Mouse (Mus musculus) kidney, postnatal 36 days (tissue): ENCODE results near the gene Jarid2.

Experiments used
- DNase-seq, 2 experiments: peaks; one replicate each; pipeline ENCODE4 v3.0.0; 2021 to 2022; ENCODE audit warnings: mixed read lengths in 2 of 2

The Jarid2 gene

DNA sequence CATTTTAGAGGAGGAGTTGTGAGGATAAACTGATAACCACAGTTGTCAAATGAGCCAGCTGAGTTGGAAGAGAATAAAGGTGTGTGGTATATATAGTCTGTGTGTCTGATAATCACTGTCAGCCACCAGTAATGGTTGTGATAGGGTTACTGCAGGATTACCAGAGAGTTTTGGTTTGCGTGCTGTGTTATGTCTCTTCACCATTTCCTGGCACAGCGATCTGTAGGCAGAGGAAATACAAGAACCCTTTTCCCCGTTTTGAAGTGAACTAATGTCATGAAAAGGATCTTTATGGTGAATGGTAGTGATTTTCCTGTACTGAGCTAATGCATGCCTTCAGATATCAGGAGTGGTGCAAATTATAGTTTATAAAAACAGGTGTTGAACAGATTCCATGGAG is 122.8 kb downstream of the Jarid2 start:
- DNase-seq: no peak

DNA sequence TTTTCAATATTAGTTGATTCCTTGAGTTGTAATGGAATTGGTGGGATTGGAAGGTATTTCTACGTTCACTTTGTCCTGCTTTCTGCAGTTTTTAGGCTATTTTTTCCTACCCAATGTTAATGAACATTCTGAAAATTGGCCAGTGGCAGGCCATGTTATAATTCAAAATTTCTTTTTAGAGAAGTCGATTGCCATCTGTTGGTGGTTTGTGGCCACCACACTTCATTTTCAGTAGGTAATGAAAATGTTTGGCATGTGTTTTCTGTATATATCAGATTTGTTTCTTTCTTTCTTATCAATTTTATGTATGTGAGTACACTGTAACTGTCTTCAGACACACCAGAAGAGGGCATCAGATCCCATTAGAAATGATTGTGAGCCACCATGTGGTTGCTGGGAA is 136.3 kb downstream of the Jarid2 start:
- no peak for DNase-seq

DNA sequence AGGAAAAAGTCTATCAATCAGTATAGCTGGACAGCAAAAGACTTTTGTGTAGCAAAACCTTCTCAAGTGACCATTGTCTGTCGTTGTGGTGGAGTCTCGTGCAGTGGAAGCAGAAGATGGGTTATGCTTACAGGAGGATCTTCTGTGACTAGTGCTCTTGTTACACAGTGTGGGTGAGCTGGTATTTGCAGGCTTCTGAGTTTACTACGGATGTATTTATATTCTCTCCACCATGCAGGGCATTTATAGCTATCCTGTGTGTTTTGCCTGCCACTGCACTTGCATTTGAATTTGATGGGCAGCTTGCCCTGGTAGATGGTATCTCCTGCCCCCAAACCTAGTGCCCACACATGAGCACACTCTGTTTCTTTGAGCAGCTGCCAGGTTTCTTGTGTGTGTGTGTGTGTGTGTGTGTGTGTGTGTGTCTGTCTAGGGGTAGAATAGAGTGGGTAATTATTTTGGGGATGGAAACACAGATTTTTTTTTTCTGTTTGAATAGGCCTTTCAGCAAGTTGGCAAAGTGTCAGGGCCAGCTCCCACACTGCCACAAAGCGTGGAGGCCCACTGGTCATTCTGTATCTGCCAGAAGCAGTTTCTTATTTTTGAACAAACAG is 138.9 kb downstream of the Jarid2 start:
- DNase-seq: peak; percentile 22

DNA sequence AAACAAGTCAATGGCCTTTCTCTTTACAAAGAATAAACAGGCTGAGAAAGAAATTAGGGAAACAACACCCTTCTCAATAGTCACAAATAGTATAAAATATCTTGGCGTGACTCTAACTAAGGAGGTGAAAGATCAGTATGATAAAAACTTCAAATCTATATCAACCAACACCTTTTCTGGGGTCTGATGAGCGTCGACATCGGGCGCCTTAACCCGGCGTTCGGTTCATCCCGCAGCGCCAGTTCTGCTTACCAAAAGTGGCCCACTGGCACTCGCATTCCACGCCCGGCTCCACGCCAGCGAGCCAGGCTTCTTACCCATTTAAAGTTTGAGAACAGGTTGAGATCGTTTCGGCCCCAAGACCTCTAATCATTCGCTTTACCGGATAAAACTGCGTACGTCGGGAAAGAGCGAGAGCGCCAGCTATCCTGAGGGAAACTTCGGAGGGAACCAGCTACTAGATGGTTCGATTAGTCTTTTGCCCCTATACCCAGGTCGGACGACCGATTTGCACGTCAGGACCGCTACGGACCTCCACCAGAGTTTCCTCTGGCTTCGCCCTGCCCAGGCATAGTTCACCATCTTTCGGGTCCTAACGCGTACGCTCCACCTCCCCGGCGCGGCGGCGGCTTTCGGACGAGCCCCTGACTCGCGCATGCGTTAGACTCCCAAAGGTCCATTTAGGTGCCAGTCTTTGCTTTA is 140.3 kb downstream of the Jarid2 start:
- peak; percentile 91 to 97 for DNase-seq

DNA sequence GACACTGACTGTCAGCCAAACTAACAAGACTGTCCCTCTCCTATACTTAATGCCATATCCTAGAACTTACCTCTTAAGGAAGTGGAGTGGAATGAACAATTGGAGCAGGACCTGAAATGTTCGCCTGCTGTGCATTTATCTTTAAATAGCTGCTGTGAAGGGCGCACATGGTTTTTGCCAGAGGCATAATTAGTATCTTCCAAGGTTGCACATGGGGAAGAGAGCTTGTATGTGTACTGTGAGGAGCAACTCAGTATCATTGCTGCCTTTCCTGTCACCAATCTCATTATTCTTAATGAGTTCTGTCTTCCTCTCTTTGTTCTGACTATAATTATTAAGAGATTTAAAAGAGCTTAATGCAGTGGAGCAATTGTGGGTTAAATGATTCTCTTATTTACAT is 147.5 kb downstream of the Jarid2 start:
- no peak for DNase-seq

DNA sequence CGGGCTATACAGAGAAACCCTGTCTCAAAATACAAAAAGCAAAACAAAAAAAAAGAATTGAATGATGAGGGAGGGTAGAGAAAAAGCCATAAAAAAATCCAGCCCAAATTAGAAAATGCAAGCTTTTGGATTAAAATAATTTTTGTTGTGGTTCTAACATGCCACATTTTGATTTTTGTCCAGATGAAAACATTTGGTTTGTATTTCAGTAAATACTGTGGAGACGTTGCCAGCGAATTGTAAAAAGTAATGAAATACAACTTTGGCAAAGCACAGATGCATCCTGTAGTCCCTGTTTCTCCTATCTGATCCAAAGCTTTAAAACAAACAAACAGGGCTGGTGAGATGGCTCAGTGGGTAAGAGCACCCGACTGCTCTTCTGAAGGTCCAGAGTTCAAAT is 151.7 kb downstream of the Jarid2 start:
- no peak for DNase-seq

DNA sequence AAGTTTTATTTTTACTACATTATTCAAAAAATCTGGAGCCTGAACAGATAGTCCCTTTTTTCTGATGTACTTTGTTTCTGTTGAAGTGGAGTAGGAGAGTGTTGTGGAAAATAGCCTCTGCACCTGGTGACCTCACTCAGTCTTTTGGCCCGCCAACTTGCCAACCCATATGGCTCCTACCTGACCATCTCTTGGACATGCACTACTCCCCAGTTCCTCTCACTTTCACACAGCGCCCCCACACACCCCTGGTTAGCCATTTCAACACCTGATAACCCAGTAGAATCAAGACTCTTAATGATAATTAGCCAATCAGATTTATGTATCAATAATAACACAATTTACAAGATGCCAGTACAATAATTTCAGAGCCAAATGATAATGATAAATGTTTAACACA is 156.9 kb downstream of the Jarid2 start:
- DNase-seq: no peak

DNA sequence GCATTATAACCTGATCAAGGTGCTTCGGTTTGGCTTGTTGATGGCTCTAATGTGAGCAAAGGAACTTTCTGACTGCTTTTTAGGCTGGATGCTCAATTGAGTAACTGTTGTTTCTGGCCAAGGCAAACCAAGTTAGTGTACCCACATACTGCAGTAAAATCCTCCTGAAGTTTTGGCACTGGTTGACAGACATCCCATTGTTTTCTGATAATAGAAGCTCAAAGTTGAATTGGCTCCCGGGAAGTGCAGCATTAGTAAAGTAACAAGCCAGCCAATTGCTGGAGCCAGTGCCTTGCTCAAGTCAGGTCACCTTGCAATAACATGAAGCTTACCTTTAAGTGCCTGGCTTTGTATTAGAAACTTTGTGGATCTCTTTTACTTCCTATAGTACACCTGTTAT is 161.3 kb downstream of the Jarid2 start:
- DNase-seq: no peak

DNA sequence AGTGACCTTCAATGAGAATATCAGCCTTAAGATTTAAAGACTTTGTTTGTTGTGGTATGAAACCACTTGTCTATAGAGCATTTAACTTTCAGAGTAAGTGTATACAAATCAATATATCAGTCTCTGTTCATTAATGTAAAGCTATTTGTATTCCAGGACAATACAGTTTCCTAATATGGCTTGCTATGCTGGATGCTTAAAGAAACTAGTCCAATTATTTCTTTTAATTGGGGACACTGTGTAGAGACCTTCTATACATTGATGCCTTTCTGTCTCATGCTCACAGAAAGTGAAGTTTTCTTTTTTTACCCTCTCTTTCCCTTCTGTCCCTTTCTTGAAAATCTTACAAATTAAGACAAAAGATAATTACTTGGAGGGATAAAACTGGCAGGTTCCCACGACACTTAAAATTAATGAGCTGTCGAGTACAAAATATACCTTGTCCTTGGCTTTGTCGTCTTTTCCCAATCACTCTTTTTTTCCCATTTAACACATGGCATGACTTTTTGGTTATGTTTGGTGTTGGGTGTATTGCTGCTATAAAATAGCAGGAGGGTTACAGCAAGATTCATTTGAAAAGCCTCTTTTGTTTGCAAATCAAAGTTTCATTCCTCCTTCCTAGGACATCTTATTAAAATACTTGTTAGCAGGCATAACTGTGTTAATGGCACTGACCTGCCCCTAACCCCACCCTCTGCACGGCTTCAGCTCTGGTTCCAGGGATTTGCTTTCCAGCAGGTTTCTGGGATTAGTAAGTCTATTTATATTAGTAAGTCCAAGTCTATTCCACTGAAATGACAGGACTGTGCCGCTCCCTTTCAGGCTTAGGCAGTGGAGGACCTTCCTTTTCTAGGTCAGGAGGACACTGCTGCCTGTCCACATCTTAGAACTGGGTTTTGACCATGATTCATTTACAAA is 162.8 kb downstream of the Jarid2 start:
- DNase-seq: no peak

DNA sequence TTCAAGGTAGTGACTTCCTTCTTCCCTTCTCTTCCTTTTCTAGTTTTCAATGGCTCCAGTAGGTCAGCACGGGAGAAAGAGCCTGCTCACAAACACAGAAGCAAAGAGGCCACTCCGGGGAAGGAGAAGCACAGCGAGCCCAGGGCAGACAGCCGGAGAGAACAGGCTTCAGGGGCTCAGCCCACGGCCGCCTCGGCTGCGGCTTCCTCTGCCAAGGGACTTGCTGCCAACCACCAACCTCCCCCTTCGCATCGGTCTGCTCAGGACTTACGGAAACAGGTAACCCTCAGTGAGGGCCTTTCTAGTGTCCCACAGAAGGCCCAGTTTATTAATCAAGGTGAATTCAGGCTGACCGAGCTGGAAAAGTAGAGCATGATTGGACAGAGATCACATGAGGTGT is 166.9 kb downstream of the Jarid2 start:
- no peak for DNase-seq

DNA sequence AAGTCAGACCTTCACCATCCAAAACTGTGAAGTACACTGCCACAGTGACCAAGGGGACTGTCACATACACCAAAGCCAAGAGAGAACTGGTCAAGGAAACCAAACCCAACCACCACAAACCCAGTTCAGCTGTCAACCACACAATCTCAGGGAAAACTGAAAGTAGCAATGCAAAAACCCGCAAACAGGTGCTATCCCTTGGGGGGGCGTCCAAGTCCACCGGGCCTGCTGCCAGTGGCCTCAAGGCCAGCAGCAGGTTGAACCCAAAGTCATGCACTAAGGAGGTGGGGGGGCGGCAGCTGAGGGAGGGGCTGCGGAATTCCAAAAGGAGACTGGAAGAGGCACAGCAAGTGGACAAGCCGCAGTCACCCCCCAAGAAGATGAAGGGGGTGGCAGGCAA is 173.0 kb downstream of the Jarid2 start:
- DNase-seq: no peak

DNA sequence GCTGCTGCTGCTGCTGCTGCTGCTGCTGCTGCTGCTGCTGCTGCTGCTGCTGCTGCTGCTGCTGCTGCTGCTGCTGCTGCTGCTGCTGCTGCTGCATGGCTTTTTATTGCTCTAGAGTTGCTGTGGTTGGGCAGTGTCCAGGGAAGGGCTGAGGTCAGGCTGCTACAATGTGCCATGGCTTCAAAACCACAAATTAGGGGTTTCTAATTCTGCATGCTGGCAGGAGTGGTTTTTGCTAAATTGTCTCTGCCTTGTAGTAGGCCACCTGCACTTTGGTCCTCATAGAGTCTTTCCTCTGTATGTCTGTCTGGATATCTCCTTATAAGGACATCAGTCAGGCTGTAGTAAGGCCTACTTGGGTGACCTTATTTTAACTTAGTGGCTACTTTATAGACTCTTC is 174.1 kb downstream of the Jarid2 start:
- DNase-seq: no peak

DNA sequence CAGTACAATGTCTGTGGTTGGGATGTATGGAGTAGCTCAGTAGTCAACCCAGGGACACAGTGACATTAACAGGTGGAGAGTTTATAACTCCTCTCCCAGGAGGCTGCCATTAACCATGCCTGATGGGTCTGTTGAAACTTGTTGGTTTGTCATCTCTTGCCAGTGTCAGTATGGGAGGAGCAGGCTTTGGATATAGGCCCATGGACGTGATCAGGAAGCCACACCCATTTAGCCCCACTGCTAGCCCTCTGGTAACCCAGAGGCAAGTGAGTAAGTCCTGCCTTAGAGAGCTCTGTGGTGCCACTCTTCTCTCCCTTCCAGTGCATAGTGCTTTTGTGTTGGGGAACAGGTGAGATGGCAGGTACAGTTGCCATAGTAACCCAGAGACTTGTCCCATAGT is 175.0 kb downstream of the Jarid2 start:
- DNase-seq: no peak

DNA sequence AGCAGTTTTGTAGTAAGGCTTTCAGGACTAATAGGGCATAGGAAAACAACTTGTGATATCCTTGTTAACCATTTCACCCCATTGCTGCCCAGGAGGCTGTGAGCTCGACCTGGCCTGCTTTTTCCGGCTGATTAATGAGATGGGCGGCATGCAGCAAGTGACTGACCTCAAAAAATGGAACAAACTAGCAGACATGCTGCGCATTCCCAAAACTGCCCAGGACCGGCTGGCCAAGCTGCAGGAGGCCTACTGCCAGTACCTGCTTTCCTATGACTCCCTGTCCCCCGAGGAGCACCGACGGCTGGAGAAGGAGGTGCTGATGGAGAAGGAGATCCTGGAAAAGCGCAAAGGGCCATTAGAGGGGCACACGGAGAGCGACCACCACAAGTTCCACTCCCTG is 176.9 kb downstream of the Jarid2 start:
- peak; percentile 69 to 80 for DNase-seq

DNA sequence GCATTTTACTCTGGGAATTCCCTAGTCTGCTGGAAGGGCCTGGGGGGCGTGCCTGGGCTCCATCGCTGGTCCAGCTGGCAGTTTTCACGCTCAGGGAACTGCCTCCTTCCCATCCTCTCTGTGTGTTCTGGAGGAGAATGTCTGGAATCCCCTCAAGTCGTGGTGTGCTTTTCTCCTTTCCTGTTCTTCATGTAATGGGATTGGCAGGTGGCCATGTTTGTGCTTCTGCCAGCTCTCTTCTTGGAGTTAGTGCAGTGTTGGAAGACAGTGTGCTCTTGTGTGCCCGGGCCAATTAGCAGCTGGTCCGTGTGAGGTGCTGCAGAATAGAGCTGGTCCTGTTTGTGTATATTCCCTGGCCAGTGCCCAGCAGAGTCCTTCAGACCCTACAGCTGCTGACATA is 178.4 kb downstream of the Jarid2 start:
- DNase-seq: peak; percentile 86

DNA sequence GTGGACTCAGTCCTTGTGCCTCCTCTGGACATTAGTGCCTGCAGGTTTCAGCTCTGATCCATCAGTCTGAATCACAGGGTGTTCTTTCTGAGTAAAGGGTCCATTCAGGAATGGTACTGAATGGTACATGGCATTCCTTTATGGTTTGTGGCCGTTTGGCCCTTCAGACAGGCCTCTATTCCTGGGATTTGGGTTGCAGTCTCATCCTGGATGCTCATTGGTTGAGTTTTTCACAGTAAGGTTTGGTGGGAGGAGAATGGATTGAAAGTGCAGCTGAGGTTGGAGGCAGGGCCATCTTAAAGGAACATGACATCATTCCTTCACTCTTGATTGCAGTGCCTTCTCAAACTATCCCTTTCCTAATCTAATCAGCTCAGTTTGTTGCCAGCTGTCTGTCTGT is 179.5 kb downstream of the Jarid2 start:
- no peak for DNase-seq

DNA sequence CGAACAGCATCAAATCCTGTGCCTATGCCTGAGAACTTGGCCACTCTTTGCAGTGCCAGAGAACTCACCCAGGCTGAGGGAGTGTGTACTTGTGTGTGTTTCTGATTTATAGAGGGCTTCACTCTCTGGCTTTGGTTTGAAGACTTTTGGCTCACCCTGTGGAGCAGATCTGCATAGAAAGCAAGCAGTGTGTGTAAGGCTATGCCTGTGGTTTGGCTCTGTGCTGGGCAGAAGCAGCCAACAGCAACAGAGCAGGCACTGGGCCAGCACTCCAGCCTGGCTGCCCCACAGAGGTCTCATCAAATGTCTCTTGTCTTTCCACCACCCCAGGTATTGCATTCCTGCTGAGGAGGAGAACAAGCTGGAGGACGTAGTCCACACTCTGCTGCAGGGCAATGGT is 183.6 kb downstream of the Jarid2 start:
- peak; percentile 61 to 80 for DNase-seq

DNA sequence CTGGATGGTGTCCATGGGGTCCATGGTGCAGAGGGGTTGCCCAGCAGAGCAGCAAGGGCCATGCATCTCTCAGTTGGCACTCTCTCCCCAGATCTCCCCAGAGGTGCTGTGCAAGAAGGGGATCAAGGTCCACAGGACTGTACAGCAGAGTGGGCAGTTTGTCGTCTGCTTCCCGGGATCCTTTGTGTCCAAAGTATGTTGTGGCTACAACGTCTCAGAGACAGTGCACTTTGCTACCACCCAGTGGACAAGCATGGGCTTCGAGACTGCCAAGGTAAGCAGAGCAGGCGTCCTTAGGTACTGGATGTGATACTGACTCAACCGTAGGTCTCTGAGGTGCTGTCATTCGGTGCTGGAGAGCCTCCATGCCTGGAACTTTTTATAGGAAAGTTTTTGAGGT is 184.3 kb downstream of the Jarid2 start:
- peak; percentile 71 to 78 for DNase-seq

DNA sequence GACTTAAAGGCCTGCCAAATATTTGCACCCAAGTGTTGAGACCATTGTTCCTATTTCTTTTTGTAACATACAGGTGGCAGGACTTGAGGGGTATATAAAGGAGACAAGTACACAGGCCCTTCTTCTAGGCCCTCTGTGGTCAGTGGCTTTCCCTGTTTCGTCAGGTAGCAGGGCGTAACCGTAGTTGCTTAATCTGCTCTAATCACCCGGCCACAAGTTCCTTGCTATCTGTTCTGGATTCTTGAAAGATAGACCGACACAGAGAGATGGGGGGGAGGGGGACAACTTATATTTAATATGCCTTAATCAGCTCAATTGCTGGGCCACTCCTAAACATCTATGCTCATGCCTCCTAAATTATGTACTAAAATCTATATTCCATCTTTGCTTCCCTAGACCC is 186.1 kb downstream of the Jarid2 start:
- no peak for DNase-seq

DNA sequence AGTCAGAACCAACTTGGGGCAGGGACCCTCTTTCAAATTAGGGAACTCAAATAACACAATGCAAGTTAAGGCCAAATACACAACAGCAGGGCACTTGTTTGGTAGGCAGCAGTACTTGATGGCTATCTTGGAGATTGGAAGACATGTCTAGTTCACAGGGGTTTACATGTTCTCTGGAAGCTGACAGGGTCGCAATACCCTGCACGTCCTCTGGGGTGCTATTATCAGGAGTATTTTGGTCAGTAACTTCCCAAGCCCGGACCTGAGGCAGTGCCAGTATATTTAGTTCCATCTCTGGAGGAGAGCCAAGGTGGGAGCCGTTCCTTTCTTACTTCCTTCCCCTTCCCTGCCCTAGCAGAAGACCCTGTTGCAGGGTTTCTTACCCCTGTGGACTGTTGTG is 186.7 kb downstream of the Jarid2 start:
- peak in 1 of 2 experiments; percentile 60 for DNase-seq

DNA sequence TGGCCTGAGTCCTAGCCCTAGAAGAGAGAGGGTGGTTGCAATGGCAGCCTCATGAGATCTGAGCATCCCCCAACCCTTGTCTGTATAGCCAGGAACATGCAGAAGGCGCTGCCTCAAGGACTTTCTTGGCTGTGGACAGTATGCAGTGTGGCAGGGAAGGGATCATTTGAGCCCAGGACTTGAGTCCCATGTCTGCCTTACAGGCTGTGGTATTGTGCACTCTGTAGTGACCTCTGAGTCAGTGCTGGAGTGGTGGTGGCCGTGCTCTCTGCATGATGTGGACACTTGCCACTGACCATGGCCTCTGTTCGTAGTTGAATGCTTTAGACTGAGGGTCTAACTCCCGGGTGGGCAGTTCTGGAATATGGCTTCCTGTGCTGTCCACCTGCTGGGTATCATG is 187.9 kb downstream of the Jarid2 start:
- DNase-seq: no peak

DNA sequence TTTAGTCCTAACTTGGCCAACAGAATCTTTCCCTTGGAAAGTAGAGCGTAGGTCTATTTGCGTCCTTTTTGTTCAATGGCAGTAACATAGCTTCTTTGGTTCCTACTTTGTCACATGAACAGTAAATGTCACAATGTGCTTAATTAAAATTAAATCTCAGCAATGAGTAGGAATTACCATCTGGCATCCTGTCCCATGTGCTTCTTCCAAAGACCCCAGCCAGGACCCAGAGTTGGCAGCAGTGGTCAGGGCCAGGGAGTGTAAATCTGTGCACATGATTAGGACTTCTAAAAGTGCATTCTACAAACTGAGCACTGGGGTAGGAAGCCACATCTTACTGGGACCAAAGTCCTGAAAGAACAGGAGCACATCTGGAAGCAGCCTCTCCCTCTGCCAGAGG is 189.0 kb downstream of the Jarid2 start:
- no peak for DNase-seq

DNA sequence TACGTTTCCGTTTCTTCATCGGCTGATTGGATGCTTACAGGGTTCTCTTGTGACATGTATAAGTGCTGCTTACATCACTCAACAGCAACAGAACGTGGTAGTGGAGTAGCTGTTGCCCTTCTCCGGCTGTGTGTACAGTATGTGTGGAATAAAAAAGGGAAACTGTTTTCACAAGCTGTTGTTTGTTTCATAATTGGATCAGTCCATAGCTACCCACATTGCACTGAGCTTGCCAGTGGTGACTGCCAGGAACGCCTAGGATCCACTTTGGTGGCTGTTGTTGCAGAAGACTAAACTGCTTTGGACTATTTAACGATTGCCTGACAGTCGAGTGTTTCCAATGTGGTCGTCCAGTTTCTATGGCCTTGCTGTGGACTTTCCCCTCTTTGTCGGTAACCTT is 191.8 kb downstream of the Jarid2 start:
- no peak for DNase-seq

DNA sequence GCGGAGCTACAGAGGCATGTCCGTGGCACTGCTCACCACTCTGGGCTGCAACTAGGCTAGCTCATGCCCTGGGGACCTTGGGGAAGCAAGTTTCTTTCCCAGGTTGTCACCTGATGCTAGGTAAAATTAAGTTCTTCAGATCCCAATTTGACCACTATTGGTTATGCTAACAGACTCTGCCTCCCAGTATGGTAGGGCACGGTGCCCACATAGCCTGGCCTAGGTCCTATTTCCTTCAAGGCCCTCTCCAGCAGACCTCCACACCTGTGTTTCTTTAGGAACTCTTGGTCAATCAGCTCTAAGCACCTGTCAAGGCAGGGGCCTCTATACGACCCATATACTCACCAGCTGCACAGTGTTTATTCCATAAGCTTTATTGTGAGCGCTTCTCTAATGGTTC is 192.4 kb downstream of the Jarid2 start:
- no peak for DNase-seq
